Mouse (Mus musculus): ENCODE measurements around the gene Sap30.
A peak's percentile ranks its signal among the peaks of the same experiment; 100 is the strongest.

DNA sequence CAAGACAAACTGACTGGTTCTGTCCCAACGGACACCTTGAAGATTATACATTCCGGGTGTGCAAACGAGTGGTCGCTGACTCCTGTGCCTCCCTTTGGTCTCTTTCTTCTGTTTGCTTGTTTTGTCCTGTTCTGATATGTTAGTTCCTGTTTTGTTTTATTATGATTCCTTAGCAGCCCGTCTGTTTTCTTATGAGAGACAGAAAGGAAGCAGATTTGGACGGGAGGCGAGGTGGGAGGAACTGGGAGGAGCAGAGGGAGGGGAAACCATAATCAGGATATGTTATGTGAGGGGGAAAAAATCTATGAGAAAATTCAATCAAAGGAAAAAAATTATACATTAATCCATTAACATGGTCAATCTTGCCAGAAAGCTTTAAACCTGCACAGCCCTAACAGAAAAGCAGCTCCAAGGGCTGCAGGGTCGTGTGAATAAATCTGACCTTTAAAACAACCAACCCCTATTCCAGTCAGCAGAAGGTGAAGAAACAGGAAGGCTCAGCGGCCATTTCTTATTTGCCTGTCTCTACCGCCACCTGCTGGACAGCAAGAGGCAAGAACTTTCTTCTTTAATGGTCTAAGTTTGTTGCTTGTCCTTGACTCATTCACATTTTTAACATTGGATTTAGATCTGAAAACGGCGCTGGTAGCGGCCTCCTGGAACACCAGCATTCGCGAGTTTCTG lies 43.1 kb upstream of the Sap30 start:
- TF ChIP-seq CTCF (IDR thresholded peaks at IDR 0.05; ENCODE audit: low read depth) = peak; percentile 96
- TF ChIP-seq EP300 (optimal IDR thresholded peaks at IDR 0.05) = no peak
